Mouse (Mus musculus) embryonic facial prominence, embryonic 10.5 days (tissue): ENCODE results near the gene Amh. TPM values are rescaled to one million over a fixed set of nuclear protein-coding genes. Genes with fewer than 3 reads are reported as not detected.

Experiments
- microRNA counts: library from miRNA; unstranded; fragments of <30 nt; microRNA quantifications from one replicate; lab custom pipeline; 2017
- microRNA-seq: library from miRNA; unstranded; fragments of <30 nt; microRNA quantifications from one replicate; pipeline ENCODE4, GENCODE M21; 2017
- polyA plus RNA-seq: library from polyadenylated mRNA; unstranded; fragments of >200 nt; fragmentation: Nextera tagmentation; extraction: Ambion mirVana; gene quantifications from 2 replicates; pipeline ENCODE4 v1.2.1, GENCODE M21; 2016

Amh gene
- polyA plus RNA-seq, 1 experiment from 2014 or later: 0.17 TPM

MicroRNAs within 50 kb of the gene (microRNA counts, 519-probe panel; counts per million panel counts)
- 188 counts per million, percentile 57 among the panel's probes with 10 or more counts for microRNA mmu-miR-1982 (lab: Ali Mortazavi, UCI)

Small RNA genes within 50 kb of the gene (microRNA-seq; reads per million reads assigned to microRNA genes)
- gene Mir1982: 2.1 reads per million

Other genes with a start within 250 kb of the Amh start
- 34.7 and 35.0 TPM in 2 replicates for gene Rexo1, start 243.7 kb upstream of the Amh start, polyA plus RNA-seq
- gene Klf16, start 227.9 kb upstream of the Amh start, polyA plus RNA-seq: 8.5 TPM in 2 replicates
- gene Abhd17a, start 214.9 kb upstream of the Amh start, polyA plus RNA-seq: 79.8 and 84.9 TPM in 2 replicates
- 84.8 and 88.2 TPM in 2 replicates for gene Scamp4, start 202.4 kb upstream of the Amh start, polyA plus RNA-seq
- 10.9 and 14.1 TPM in 2 replicates for gene Adat3, start 202.4 kb upstream of the Amh start, polyA plus RNA-seq
- gene Gm49322, start 199.2 kb upstream of the Amh start, polyA plus RNA-seq: 5.7 and 6.4 TPM in 2 replicates
- 198 TPM in 2 replicates for gene Csnk1g2, start 182.4 kb upstream of the Amh start, polyA plus RNA-seq
- 83.2 and 84.8 TPM in 2 replicates for gene Btbd2, start 148.2 kb upstream of the Amh start, polyA plus RNA-seq
- 118 and 119 TPM in 2 replicates for gene Mknk2, start 127.1 kb upstream of the Amh start, polyA plus RNA-seq
- 54.4 and 54.7 TPM in 2 replicates for gene Mob3a, start 103.3 kb upstream of the Amh start, polyA plus RNA-seq
- 10.5 and 10.8 TPM in 2 replicates for gene Izumo4, start 103.1 kb upstream of the Amh start, polyA plus RNA-seq
- gene Ap3d1, start 63.0 kb upstream of the Amh start, polyA plus RNA-seq: 60.5 and 61.5 TPM in 2 replicates
- 23.5 and 25.0 TPM in 2 replicates for gene Dot1l, start 50.0 kb upstream of the Amh start, polyA plus RNA-seq
- gene Sf3a2, start 7.0 kb upstream of the Amh start, polyA plus RNA-seq: 114 and 127 TPM in 2 replicates
- 181 and 184 TPM in 2 replicates for gene Plekhj1, start 6.6 kb upstream of the Amh start, polyA plus RNA-seq
- 0.26 and 0.52 TPM in 2 replicates for gene Jsrp1, start 8.3 kb downstream of the Amh start, polyA plus RNA-seq
- 2,205 and 2,316 TPM in 2 replicates for gene Oaz1, start 21.4 kb downstream of the Amh start, polyA plus RNA-seq
- 1.3 and 1.6 TPM in 2 replicates for gene Lingo3, start 38.8 kb downstream of the Amh start, polyA plus RNA-seq
- gene Lsm7, start 50.0 kb downstream of the Amh start, polyA plus RNA-seq: 364 TPM in 2 replicates
- gene Sppl2b, start 50.0 kb downstream of the Amh start, polyA plus RNA-seq: 45.2 and 45.3 TPM in 2 replicates
- 0.06 and 0.10 TPM in 2 replicates for gene Tmprss9, start 66.6 kb downstream of the Amh start, polyA plus RNA-seq
- gene Timm13, start 95.7 kb downstream of the Amh start, polyA plus RNA-seq: 349 and 359 TPM in 2 replicates
- gene Lmnb2, start 113.0 kb downstream of the Amh start, polyA plus RNA-seq: 82.7 and 83.1 TPM in 2 replicates
- gene Gadd45b, start 124.8 kb downstream of the Amh start, polyA plus RNA-seq: 6.5 and 6.8 TPM in 2 replicates
- 6.5 and 6.7 TPM in 2 replicates for gene Gng7, start 209.7 kb downstream of the Amh start, polyA plus RNA-seq
- 1.4 and 1.9 TPM in 2 replicates for gene Diras1, start 220.4 kb downstream of the Amh start, polyA plus RNA-seq
- 14.0 and 16.9 TPM in 2 replicates for gene Slc39a3, start 232.2 kb downstream of the Amh start, polyA plus RNA-seq